ENCODE assay signal across 19 mouse cellular contexts in genomic region chr5:148934457-148934856, GRCm38 (mm10). TPM values are rescaled to one million over a fixed set of nuclear protein-coding genes. Genes with fewer than 3 reads are reported as not detected.
A peak's percentile ranks its signal among the peaks of the same experiment; 100 is the strongest.
DNase-seq lines count a peak whose midpoint lies in the region; ATAC-seq and TF ChIP-seq lines count a peak whose summit lies in the region.
"Had no signal": no experiment of that assay in that cellular context is flagged by ENCODE, and none has a peak within 500 bp of the region (broad histone marks: within the 10 kb centered on the region; RNA-seq: fewer than 3 reads in every experiment).

No protein-coding gene starts in this region.

- no peak overlapping the region for H3K27ac ChIP-seq in kidney, embryonic 15.5 days
- H3K27ac ChIP-seq in intestine, embryonic 16.5 days (ENCODE audit: low read length): no peak overlapping the region
- peak overlapping the region; percentile 81 for H3K27ac ChIP-seq in liver, embryonic 14.5 days

- H3K4me2 ChIP-seq in kidney, embryonic 15.5 days: no peak overlapping the region
- H3K4me2 ChIP-seq in intestine, embryonic 16.5 days (ENCODE audit: low read depth, low read length): no peak overlapping the region
- H3K4me2 ChIP-seq in liver, embryonic 14.5 days (ENCODE audit: low read depth): peak overlapping the region; percentile 53
- H3K4me2 ChIP-seq: embryonic facial prominence, embryonic 12.5 days; heart, embryonic 12.5 days had no signal

- peaks cover 85% of the 10 kb centered on the region for H3K4me1 ChIP-seq in erythroblast, embryonic 14.5 days (ENCODE audit: control insufficient read depth)
- peaks cover 20% of the 10 kb centered on the region for H3K4me1 ChIP-seq in kidney, embryonic 15.5 days
- H3K4me1 ChIP-seq in intestine, embryonic 16.5 days (ENCODE audit: control insufficient read depth, insufficient read depth, low read length): peaks cover 7% of the 10 kb centered on the region
- H3K4me1 ChIP-seq in liver, embryonic 14.5 days (replicated peaks; ENCODE audit: control insufficient read depth in 2 of 2, insufficient read depth in 2 of 2, low read length in 1 of 2): peaks cover 31 to 46% of the 10 kb centered on the region in 2 experiments

- no peaks in the 10 kb centered on the region for H3K27me3 ChIP-seq in erythroblast, embryonic 14.5 days (ENCODE audit: control insufficient read depth)
- H3K27me3 ChIP-seq in kidney, embryonic 15.5 days: no peaks in the 10 kb centered on the region
- no peaks in the 10 kb centered on the region for H3K27me3 ChIP-seq in intestine, embryonic 16.5 days (replicated peaks; ENCODE audit: control insufficient read depth, insufficient read depth, low read length)
- no peaks in the 10 kb centered on the region for H3K27me3 ChIP-seq in liver, embryonic 14.5 days (ENCODE audit: control insufficient read depth, insufficient read depth, low read length)
- H3K27me3 ChIP-seq: CH12.LX; embryonic facial prominence, embryonic 12.5 days; heart, embryonic 12.5 days had no signal

- peaks cover 29% of the 10 kb centered on the region for H3K9me3 ChIP-seq in erythroblast, embryonic 14.5 days (ENCODE audit: control insufficient read depth, low read length)
- peaks cover 3% of the 10 kb centered on the region; the same call in 1 of the 2 replicates for H3K9me3 ChIP-seq in kidney, embryonic 15.5 days (replicated peaks)
- 0 out of 2 replicates have a peak, but pooled peaks cover 3% of the 10 kb centered on the region for H3K9me3 ChIP-seq in intestine, embryonic 16.5 days (ENCODE audit: control insufficient read depth, low read length)
- H3K9me3 ChIP-seq in liver, embryonic 14.5 days (ENCODE audit: control insufficient read depth, low read length): no peaks in the 10 kb centered on the region

- no peak for TF ChIP-seq CTCF in liver, embryonic 14.5 days (IDR thresholded peaks at IDR 0.05; ENCODE audit: low read depth)

- H3K36me3 ChIP-seq in erythroblast, embryonic 14.5 days (ENCODE audit: control insufficient read depth): peaks cover 31% of the 10 kb centered on the region
- no peaks in the 10 kb centered on the region for H3K36me3 ChIP-seq in kidney, embryonic 15.5 days
- no peaks in the 10 kb centered on the region for H3K36me3 ChIP-seq in intestine, embryonic 16.5 days (ENCODE audit: control insufficient read depth, insufficient read depth, low read length)
- H3K36me3 ChIP-seq in liver, embryonic 14.5 days (replicated peaks; ENCODE audit: control insufficient read depth, insufficient read depth, low read depth): no peaks in the 10 kb centered on the region
- H3K36me3 ChIP-seq: embryonic facial prominence, embryonic 12.5 days; heart, embryonic 12.5 days had no signal

- H3K4me3 ChIP-seq in erythroblast, embryonic 14.5 days (replicated peaks): peak overlapping the region; percentile 50
- H3K4me3 ChIP-seq in kidney, embryonic 15.5 days (replicated peaks): no peak overlapping the region
- H3K4me3 ChIP-seq in intestine, embryonic 16.5 days (ENCODE audit: low read length): no peak overlapping the region
- no peak overlapping the region for H3K4me3 ChIP-seq in liver, embryonic 14.5 days (ENCODE audit: insufficient read depth in 1 of 2, low read depth in 2 of 2, low read length in 2 of 2)
- H3K4me3 ChIP-seq: embryonic facial prominence, embryonic 12.5 days; heart, embryonic 12.5 days had no signal

- WGBS in kidney, embryonic 15.5 days: 19% methylated on average over 6 of the region's 6 CpGs
- WGBS in intestine, embryonic 16.5 days: 19% methylated on average over 6 of the region's 6 CpGs
- WGBS in liver, embryonic 14.5 days (ENCODE audit: insufficient replicate concordance): 37% methylated on average over 6 of the region's 6 CpGs

- no peak for ATAC-seq in erythroblast, adult 5-6 weeks (replicated peaks; ENCODE audit: low FRiP score, poor library complexity, severe bottlenecking)
- ATAC-seq in kidney, embryonic 15.5 days (replicated peaks; ENCODE audit: low FRiP score): peak; percentile 34; the same call in 1 of the 2 replicates
- 0 out of 2 replicates have a peak, but pooled peaks have one; percentile 31 for ATAC-seq in intestine, embryonic 16.5 days
- no peak for ATAC-seq in liver, embryonic 14.5 days (ENCODE audit: insufficient read depth)
- ATAC-seq: activated CD4-positive, CD25-positive, alpha-beta regulatory T cell, adult 4 months; inflammation-experienced regulatory T-cells, adult 6 months; lung, postnatal 0 days had no signal

- no peak overlapping the region for H3K9ac ChIP-seq in kidney, embryonic 15.5 days
- no peak overlapping the region for H3K9ac ChIP-seq in intestine, embryonic 16.5 days (ENCODE audit: low read depth, low read length)
- peak overlapping the region; percentile 44 for H3K9ac ChIP-seq in liver, embryonic 14.5 days (replicated peaks)
- H3K9ac ChIP-seq: embryonic facial prominence, embryonic 12.5 days; heart, embryonic 12.5 days had no signal

- DNase-seq in kidney, adult 18-20 months: no peak
- DNase-seq in liver, embryonic 14.5 days (ENCODE audit: low read depth in 3 of 3, low spot score in 3 of 3): no peak
- DNase-seq in cerebellum, postnatal 4 days (ENCODE audit: low spot score in 2 of 2): no peak
- no peak for DNase-seq in cerebellum, postnatal 36 days
- DNase-seq: cerebellum, postnatal 10 days; gastrocnemius, postnatal 25 days; heart, postnatal 36 days; kidney, postnatal 14 days; right cerebral cortex, postnatal 14 days had no signal

- no peak for TF ChIP-seq EP300 in liver, embryonic 14.5 days (IDR thresholded peaks at IDR 0.05; ENCODE audit: low read depth)

RNA-seq across cellular contexts. Expression of gene Katnal1, which starts 5.3 kb away (rescaled TPM):
- polyA plus RNA-seq in erythroblast, embryonic 14.5 days (2012): 1.0 and 1.2 TPM in 2 replicates
- 4.0 and 4.6 TPM in 2 replicates for total RNA-seq in erythroblast, adult 5-6 weeks (2015; ENCODE audit: low replicate concordance)
- total RNA-seq in erythroblast, adult 5-6 weeks (2017; ENCODE audit: low replicate concordance): 9.1 and 10.4 TPM in 2 replicates
- polyA plus RNA-seq in kidney, embryonic 15.5 days (2015; fragmentation: Nextera tagmentation; extraction: Ambion mirVana): 10.1 and 13.7 TPM in 2 replicates
- 6.4 and 6.9 TPM in 2 replicates for polyA plus RNA-seq in intestine, embryonic 16.5 days (2015; fragmentation: Nextera tagmentation; extraction: Ambion mirVana)
- 3.9 and 5.1 TPM in 2 replicates for polyA plus RNA-seq in liver, embryonic 14.5 days (2012; rRNA removed)
- polyA plus RNA-seq in liver, embryonic 14.5 days (2014; fragmentation: Nextera tagmentation; extraction: Ambion mirVana): 7.6 and 8.3 TPM in 2 replicates

Comparison
In these comparisons a context has a peak if more than half of its experiments do, and no peak if none do; other contexts are left out.
1. ATAC-seq: peak in kidney, embryonic 15.5 days (single experiment) and intestine, embryonic 16.5 days (single experiment); none in erythroblast, adult 5-6 weeks (single experiment) and liver, embryonic 14.5 days (single experiment).